Mouse (Mus musculus): ENCODE data around the gene Ubtd2. TPM values are rescaled to one million over a fixed set of nuclear protein-coding genes. Genes with fewer than 3 reads are reported as not detected.
A peak's percentile ranks its signal among the peaks of the same experiment; 100 is the strongest.

Ubtd2 gene
- total RNA-seq, 2 experiments from 2014 or later, result 52.9 to 65.0 TPM

DNA sequence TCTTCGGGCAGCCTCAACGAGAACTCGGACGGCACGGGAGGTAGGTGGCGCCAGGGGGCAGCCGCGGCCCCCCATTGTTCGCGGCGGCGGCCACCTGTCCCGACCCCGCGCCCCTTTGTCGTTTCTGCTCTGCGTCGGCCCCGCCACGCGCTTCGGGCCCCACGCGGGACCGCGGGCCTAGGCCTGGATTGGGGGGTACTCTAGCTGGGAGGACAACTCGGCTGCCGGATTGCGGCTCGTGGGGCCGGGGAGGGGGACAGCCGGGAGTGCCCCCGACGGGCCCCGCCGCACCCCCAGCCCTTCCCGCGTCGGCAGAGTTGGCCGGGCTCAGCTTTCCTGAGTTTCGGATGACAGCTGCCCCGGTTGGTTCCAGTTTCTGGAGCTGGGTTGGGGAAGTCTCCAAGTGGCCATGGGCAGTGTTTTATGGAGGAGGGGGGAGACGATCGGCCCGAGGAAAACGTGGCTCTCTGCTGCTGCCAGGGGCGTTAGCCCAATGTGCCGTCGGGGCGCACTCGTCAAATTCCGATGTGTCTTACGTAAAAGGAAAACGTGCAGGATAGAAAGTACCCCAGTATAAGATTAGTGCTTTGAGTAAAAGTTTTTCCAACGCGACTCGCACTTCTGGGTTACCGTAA lies 454 bp downstream of the Ubtd2 start:
- intact Hi-C loops (cut with DNase I), result loop anchor here (2.0 to 5.0 kb wide), 4 partner anchors 43 to 113 kb away; partner anchors contain the start of genes Efcab9 and Stk10
- peak; percentile 17 to 31 for DNase-seq (ENCODE audit: low spot score in 2 of 2)

DNA sequence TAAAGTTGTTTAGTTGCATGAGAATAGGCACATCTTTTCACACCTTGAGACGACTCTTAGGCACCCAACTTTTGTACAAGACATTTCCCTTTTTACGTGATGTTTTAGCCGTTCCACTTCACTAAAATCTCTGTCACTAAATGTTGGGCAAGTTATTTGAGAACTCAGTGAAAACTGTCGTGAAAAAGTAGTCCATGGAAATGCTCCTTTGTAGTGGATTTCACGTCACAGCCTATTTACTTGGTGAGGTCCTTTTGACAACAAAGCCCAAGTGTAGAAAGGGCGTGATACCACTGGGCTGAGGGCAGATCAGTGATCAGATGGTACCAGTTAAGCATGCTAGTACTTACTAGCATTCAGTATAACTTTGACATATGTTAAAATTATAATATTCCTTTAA lies 1.2 kb downstream of the Ubtd2 start:
- intact Hi-C loops (cut with DNase I), result loop anchor here (5.0 kb wide), 1 partner anchor 61 kb away; no protein-coding TSS in a partner anchor

DNA sequence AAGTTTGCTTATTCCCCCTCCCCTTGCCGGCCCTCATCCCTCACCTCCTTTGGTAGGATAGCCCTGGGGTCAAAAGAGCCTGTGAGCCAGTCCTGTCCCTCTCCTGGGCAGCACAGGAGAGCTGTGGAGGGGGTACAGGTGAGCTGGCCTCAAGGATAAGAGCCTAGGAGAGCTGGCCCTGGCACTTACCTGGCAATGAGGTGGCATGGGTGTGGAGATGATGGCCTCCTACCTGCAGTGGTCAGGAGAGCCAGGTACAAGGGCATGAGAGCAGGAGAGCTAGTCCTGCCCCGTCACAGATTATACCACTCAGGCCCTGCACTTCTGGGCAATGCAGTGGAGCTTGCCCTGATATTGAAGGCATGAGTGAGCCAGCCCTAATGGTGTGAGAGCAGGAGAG lies 9.1 kb downstream of the Ubtd2 start:
- intact Hi-C loops (cut with DNase I), result no loop called here
- no peak for DNase-seq (ENCODE audit: low spot score in 2 of 2)

More for the DNA sequence above, 1.2 kb downstream of the Ubtd2 start:
- no peak for DNase-seq (ENCODE audit: low spot score in 2 of 2)

DNA sequence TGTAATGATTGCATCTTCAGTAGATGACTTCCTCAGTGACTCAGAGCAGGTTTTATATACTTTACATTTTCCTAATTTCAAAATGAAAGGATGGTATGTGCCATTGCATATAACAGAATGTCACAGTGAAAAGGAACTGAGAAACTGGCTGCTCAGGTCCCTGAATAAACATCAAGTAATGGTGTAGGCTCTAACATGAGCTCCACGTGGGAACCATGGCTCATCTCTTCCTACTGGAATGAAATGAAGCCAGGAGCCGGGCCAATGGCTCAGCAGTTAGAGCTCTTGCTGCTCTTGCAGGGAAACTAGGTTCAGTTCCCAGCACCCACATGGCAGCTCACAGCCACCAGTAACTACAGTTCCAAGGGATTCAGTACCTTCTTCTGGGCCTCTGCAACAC lies 16.8 kb downstream of the Ubtd2 start:
- intact Hi-C loops (cut with DNase I), result no loop called here
- peak in 1 of 2 experiments; percentile 58 for DNase-seq (ENCODE audit: low spot score in 2 of 2)

DNA sequence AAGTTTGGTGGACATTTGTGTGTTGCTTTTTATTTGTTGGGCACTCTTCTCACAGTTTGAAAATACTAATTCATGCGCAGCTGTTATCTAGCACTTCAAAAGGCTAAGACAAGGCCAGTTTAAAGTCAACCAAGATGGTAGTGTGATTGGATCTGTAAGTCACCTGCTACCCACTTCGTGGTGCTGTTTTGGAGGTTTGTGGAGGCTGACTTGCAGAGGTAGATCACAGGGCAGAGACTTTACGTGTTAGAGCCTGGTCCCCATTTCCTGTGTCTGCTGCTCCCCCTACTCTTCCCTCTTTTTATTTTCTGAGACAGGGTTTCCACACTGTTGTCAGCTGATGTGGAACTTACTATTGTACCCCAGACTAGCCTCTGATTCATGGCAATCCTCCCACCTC lies 19.6 kb downstream of the Ubtd2 start:
- DNase-seq (ENCODE audit: low spot score in 2 of 2), result no peak
- intact Hi-C loops (cut with DNase I), result no loop called here

DNA sequence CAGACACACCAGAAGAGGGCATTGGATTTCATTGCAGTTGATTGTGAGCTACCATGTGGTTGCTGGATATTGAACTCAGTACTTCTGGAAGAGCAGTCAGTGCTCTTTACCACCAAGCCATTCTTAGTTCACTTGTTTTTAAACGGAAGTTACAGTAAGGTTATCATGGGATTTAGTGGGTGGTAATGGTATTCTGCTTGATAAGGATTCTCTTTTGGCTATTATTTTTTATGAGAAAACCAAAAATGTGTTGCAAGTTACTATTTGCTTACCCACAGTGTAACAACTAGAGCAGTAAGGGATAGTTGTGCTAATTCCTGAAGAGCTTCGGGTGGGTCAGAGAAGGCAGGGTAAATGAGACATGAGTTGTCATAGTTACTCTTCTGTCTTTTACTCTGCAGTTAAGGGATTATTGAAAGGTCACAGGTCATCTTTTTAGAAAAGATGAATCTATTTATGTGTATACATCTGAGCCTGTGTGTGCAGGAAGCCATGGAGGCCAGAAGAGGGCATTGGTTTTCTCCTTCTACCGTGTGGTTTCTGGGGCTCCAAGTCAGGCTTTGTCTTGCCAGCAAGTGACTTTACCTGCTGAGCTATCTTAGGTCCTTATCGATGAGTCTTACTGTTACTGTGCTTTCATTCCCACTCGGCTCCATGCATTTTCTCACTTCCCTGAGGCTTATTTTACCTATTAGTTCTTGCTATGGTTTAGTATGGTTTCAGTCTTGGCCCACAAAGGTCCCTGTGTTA lies 20.5 kb downstream of the Ubtd2 start:
- DNase-seq (ENCODE audit: low spot score in 2 of 2), result no peak
- intact Hi-C loops (cut with DNase I), result no loop called here

DNA sequence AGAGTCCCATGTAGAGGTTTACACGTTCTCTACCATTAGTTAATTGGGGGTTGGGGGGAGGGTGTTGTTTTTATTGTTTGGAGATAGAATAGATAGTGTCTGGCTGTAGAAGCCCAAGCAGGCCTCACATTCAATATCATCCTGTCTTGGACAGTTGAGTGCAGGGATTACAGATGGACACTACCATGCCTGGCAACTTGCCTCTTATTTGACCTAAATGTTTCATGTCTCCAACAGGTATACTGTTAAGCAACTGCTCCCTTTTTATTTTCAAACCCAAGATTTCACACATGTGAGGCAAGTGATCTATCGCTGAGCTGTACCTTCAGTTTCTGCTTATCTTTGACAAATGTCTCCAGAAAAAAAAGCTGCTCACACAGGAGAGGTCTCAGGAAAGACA lies 26.4 kb downstream of the Ubtd2 start:
- intact Hi-C loops (cut with DNase I), result no loop called here
- no peak for DNase-seq (ENCODE audit: low spot score in 2 of 2)

DNA sequence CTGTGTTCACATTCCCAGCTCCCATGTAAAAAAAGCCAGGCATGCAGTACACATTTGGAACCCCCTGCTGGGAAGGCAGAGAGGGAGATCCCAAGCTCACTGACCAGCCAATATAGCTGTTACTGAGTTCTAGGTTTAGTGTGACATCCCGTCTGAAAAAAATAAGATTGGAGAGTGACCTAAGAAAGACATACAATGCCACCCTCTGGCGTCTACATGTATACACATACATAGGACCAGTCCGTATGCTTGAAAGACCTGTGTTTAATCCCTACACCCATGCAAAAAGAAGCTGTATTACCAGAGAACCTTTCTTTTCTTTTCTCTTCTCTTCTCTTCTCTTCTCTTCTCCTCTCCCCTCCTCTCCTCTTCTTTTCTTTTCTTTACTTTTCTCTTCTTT lies 30.1 kb downstream of the Ubtd2 start:
- intact Hi-C loops (cut with DNase I), result no loop called here
- no peak for DNase-seq (ENCODE audit: low spot score in 2 of 2)

DNA sequence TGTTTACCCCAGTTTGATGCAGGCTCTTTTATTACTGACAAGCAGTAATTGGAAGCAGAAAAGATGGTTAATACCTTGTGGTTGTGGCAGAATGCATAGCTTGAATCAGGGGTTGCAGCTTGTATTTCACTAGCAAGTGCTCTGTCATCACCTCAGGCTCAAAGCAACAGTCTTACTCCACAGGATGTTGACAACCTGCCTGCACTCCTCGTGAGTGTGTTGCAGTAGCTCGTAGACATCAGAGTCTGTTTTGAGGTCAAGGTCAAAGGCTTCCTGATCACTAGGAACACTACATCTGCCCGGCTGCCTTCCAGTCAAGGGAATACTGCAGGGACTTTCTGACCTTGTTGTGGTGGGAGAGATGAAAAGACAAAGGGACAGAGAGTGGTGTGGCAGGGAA lies 31.5 kb downstream of the Ubtd2 start:
- no peak for DNase-seq (ENCODE audit: low spot score in 2 of 2)
- intact Hi-C loops (cut with DNase I), result no loop called here

DNA sequence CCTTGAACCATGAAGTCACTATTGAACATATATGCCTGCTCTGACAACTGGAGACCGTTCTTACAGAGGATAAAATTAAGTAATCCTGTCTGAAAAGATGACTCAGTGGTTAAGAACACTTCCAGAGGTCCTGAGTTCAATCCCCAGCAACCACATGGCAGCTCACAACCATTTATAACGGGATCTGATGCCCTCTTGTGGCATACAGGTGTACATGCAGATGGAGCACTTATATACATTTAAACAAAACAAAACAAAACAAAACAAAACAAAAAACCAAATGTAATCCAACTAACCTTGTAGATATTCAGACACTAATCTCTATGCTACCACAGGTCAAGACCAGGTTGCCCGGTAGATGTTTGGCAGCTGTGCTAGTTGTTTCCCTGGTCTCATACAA lies 32.3 kb downstream of the Ubtd2 start:
- DNase-seq (ENCODE audit: low spot score in 2 of 2), result no peak
- intact Hi-C loops (cut with DNase I), result no loop called here

DNA sequence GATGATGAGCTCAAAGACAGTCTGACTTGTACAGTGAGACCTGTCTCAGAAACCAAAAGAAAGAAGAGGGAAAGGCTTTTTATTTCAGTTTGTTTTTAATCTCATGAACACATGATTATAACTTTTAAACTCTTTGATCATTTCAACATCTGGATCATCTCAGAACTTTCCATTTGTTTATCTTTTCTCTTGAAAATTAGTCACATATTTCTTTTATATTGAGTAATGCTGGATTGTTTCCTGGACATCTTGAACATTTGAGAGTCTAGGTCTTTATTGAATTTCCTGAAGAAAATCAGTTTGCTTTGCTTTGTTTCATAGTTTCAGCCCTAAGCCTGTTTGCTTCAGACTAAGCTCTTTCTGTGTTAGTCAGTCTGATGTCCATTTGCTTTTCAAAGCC lies 33.2 kb downstream of the Ubtd2 start:
- no peak for DNase-seq (ENCODE audit: low spot score in 2 of 2)
- intact Hi-C loops (cut with DNase I), result no loop called here

DNA sequence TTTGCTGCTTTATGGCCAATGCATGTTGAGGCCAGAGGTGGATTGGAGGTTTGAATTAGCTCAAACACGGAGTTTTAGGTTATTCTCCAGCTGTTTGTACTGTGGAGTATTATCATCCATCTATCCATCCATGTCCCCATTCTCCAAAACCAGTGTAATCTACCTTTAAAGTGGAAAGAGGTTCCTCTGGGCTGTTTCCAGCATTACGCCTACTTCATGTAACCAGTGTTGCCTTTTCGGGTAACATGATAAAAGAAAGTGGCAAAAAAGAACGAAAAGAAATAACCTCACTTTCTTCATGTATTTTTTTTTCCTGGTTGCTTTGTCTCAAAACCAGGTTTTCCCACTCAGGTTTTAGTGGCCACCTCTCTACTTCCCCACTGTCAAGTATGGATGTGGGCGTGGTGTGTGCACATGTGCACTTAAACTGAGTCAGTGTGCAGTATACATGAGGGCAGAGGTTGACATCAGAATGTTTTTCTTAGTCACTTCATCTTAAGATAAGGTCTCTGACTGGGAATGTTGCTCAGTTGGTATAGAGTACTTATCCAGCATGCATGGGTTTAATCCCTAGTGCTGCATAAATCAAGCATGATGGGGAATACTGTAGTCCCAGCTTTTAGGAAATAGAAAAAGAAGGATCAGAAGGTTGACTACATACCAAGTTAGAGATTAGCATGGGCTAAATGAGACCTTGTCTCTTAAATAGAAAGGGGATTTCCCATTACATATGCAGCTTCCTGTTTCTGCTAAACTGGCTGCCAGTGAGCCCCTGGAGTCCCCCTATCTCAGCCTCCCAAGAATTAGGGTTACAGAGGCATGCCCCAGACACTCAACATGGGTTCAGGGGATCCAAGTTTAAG lies 33.9 kb downstream of the Ubtd2 start:
- peak in 1 of 2 experiments; percentile 24 for DNase-seq (ENCODE audit: low spot score in 2 of 2)
- intact Hi-C loops (cut with DNase I), result no loop called here

DNA sequence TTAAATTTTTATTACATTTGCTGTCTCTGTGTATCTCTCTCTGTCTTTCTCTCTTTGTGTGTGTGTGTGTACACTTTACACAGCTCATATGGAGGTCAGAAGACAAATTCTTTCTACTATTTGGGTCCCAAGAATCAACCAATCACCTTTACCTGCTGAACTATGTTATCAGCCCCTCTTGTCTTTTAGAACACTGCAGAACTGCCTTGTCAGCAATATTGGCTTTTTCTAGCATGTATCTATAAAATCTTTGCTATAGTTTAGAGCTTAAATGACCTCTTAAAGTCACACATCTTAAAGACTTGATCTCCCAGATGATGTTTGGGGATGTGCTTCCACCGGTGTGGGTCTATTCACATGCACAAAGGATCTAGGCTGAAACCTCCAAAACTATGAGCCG lies 35.9 kb downstream of the Ubtd2 start:
- intact Hi-C loops (cut with DNase I), result no loop called here
- no peak for DNase-seq (ENCODE audit: low spot score in 2 of 2)

DNA sequence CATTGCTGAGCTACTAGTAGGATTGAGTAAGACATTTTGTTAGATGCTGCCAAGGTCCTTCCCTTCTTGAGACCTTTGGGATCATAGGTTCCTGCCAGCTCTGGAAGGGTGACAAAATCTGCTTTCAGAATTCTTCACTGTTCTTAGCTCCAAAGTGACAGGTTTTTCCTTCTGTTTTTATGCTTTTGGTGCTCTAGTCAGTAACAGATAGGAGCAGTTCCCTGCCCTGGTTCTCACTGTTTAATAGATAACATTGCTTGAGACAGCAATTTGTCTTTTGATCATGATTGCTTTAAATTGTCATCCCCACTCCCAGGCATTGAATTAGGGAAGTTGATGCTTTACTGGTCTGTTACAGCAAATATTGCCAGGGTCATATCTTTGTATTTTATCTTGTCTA lies 38.1 kb downstream of the Ubtd2 start:
- intact Hi-C loops (cut with DNase I), result no loop called here
- DNase-seq (ENCODE audit: low spot score in 2 of 2), result no peak

DNA sequence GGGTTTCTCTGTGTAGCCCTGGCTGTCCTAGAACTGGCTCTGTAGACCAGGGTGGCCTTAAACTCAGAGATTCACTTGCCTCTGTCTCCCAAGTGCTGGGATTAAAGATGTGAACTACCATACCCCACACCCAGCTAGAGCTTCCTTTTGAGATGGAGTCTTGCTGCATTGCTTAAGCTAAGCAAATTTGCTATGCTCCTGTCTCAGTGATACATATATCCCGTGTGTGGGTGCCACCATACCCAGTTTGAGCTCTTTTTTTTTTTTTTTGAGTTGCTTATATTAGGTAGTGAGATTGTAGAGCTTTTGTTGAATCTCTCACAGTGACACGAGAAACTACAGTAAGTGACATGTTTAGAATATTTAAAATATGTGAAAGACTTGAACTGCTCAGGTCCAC lies 40.1 kb downstream of the Ubtd2 start:
- intact Hi-C loops (cut with DNase I), result no loop called here
- peak in 1 of 2 experiments; percentile 53 for DNase-seq (ENCODE audit: low spot score in 2 of 2)

DNA sequence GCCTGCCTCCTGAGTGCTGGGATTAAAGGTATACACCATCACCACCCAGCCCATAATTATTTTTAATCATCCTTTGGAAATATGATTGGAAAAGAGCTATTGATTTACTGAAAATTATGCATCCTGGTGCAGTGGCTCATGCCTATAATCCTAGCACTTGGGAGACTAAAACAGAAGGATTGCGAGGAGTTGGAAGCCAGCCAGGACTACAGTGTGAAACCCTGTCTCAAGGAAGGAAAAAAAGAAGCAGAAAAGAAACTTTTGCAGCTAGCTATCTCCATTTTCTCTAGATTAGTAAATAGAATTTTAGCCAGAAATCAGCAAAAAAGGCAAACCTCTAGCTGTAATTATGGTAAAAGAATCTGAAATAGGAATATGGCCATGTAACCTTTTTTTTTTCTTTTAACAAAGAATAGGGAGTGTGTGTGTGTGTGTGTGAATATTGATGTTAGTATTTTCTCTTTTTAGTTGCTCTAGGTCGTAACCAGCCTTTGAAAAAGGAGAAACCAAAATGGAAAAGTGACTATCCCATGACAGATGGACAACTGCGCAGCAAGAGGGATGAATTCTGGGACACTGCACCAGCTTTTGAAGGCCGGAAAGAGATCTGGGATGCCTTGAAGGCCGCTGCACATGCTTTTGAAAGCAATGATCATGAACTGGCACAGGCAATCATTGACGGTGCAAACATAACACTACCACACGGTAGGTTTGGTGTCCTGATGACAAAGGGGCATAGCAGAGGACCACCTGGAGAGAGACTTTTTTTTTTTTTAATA lies 43.8 kb downstream of the Ubtd2 start:
- peak; percentile 67 to 84 for DNase-seq (ENCODE audit: low spot score in 2 of 2)
- intact Hi-C loops (cut with DNase I), result loop anchor here (2.0 kb wide), 1 partner anchor 44 kb away; the partner anchor contains the start of gene Ubtd2

DNA sequence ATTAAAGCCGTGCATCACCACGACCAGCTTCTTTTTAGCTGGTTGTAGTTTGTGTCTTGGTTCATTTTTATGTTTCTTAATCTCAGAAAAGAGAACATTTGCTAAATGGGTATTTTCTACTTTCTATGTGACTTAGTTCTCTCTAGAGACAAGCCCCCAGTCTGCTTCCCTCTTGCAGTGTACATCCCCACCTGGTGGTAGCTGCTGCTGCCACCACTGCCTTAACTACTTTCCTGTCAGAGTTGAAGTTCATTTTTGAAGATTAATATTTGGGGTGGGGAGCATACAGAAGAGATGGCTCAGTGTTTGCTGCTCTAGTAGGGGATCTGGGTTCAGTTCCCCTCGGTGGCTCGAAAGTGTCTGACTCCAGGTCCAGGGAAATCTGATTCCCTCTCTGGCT lies 44.8 kb downstream of the Ubtd2 start:
- no peak for DNase-seq (ENCODE audit: low spot score in 2 of 2)
- intact Hi-C loops (cut with DNase I), result loop anchor here (2.0 to 5.0 kb wide), 2 partner anchors 45 to 158 kb away; partner anchors contain the start of gene Ubtd2

DNA sequence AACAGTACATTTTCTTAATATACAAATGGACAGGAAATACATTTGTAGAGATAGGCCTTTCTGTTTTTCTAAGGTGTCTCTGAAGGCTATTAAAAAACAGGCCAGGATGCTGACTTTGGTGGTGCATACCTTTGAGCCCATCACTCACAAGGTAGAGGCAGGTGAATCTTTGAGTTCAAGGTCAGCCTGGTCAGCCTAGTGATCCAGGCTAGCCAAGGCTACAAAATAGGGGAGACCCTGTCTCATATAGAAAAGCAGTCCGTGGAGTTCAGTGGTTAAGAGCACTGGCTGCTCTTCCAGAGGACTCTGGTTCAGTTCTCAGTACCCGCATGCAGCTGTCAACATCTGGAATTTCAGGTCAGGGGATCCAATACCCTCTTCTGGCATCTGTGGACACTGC lies 48.5 kb downstream of the Ubtd2 start:
- intact Hi-C loops (cut with DNase I), result loop anchor here (5.0 kb wide), 1 partner anchor 161 kb away; no protein-coding TSS in a partner anchor
- DNase-seq (ENCODE audit: low spot score in 2 of 2), result no peak

DNA sequence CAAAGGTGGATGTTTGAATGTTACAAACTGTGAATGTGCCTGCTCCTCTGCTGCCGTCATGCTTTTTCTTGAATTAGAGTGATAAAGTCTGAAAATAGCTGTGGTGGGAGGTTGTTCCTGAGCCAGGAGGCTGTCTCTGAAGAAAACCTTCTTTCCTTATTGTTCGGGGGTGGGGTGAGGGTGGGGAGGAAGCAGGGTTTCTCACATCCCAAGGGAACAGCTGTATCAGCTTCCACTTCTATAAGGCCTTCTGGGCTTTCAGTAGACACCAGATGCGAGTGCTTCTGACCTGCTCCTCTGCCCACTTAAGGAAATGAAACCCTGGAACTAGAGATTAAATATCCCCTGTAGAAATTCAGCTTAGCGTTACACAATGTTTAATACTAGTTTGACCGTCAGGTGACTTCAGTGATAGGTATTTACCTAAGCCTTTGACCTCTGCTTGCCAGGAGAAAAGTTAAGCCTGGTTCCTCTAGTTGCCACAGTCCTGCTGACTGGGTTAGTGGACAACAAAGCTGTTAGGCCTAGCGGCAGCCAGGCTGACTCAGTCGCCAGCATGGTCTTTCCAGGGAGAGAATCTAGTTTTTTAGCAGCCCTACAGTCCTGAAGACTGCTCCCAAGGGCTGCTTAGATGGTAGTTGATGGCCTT lies 50.0 kb downstream of the Ubtd2 start:
- DNase-seq (ENCODE audit: low spot score in 2 of 2), result peak in 1 of 2 experiments; percentile 82

More for the DNA sequence above, 50.0 kb downstream of the Ubtd2 start:
- intact Hi-C loops (cut with DNase I), result loop anchor here (1.0 kb wide), 1 partner anchor 103 kb away; no protein-coding TSS in a partner anchor

All from left cerebral cortex, postnatal 25 days (tissue).